Mouse (Mus musculus): ENCODE data around the gene Smdt1. TPM values are rescaled to one million over a fixed set of nuclear protein-coding genes. Genes with fewer than 3 reads are reported as not detected.

Gene Smdt1
- polyA plus RNA-seq, 1 experiment: 106 TPM

DNA sequence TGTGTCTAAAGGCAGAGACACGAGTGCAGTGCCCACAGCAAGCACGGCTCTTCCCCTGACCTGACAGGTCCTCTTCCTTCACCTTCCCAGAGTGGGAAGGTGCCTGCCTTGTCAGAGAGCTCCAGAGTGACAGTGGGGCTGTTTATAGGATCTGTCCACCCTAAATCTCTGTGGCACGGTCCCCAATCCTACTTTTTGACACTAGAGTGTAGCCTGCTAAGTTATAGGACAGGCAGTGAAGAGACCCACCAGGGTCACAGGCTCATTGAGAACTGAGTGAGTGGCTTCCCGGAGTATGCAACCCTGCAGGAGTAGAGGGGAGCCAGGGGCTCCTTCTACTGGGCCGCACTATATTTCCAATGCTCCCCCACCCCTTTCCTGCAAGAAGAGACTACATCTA lies 38.9 kb downstream of the Smdt1 start:
- TF ChIP-seq POLR2A (IDR thresholded peaks at IDR 0.05; ENCODE audit: low read depth, low read length): no peak
- no peak for TF ChIP-seq CTCF (IDR thresholded peaks at IDR 0.05; ENCODE audit: extremely low read depth, insufficient read depth, insufficient read length, insufficient replicate concordance)
- 84% methylated on average over 5 of the region's 5 CpGs for WGBS
- H3K27me3 ChIP-seq (ENCODE audit: control insufficient read depth, insufficient read depth, low read length): no peaks in the 10 kb centered on the region
- no peak for DNase-seq (ENCODE audit: low read depth in 1 of 2, low spot score in 2 of 2)
- H3K36me3 ChIP-seq (ENCODE audit: control insufficient read depth, insufficient read depth, low read length): no peaks in the 10 kb centered on the region
- 0 out of 2 replicates have a peak, but pooled peaks cover 3% of the 10 kb centered on the region for H3K4me1 ChIP-seq (ENCODE audit: control insufficient read depth, insufficient read depth, insufficient read length)
- no peak overlapping the region for H3K4me3 ChIP-seq (ENCODE audit: extremely low read depth, insufficient read depth, insufficient read length)
- H3K27ac ChIP-seq (ENCODE audit: insufficient read depth, low read length): no peak overlapping the region

- no peak for DNase-seq (ENCODE audit: low read depth in 1 of 2, low spot score in 2 of 2)
- no peaks in the 10 kb centered on the region for H3K27me3 ChIP-seq (ENCODE audit: control insufficient read depth, insufficient read depth, low read length)
- TF ChIP-seq CTCF (IDR thresholded peaks at IDR 0.05; ENCODE audit: extremely low read depth, insufficient read depth, insufficient read length, insufficient replicate concordance): no peak
- TF ChIP-seq POLR2A (IDR thresholded peaks at IDR 0.05; ENCODE audit: low read depth, low read length): no peak
- peak overlapping the region; percentile 52 for H3K27ac ChIP-seq (ENCODE audit: insufficient read depth, low read length)
- H3K36me3 ChIP-seq (ENCODE audit: control insufficient read depth, insufficient read depth, low read length): no peaks in the 10 kb centered on the region
- 0 out of 2 replicates have a peak, but pooled peaks cover 3% of the 10 kb centered on the region for H3K4me1 ChIP-seq (ENCODE audit: control insufficient read depth, insufficient read depth, insufficient read length)
- no peak overlapping the region for H3K4me3 ChIP-seq (ENCODE audit: extremely low read depth, insufficient read depth, insufficient read length)
- 75% methylated on average over 15 of the region's 15 CpGs for WGBS
Measured at GRCm38 (mm10) chr15:82378261-82379180, 39.8 kb downstream of the Smdt1 start.

GRCm38 (mm10) chr15:82379511-82379870 lies 40.7 kb downstream of the Smdt1 start:
- DNase-seq (ENCODE audit: low read depth in 1 of 2, low spot score in 2 of 2): no peak
- H3K4me3 ChIP-seq (ENCODE audit: extremely low read depth, insufficient read depth, insufficient read length): peak overlapping the region; percentile 73
- peak overlapping the region; percentile 80 for H3K27ac ChIP-seq (ENCODE audit: insufficient read depth, low read length)

DNA sequence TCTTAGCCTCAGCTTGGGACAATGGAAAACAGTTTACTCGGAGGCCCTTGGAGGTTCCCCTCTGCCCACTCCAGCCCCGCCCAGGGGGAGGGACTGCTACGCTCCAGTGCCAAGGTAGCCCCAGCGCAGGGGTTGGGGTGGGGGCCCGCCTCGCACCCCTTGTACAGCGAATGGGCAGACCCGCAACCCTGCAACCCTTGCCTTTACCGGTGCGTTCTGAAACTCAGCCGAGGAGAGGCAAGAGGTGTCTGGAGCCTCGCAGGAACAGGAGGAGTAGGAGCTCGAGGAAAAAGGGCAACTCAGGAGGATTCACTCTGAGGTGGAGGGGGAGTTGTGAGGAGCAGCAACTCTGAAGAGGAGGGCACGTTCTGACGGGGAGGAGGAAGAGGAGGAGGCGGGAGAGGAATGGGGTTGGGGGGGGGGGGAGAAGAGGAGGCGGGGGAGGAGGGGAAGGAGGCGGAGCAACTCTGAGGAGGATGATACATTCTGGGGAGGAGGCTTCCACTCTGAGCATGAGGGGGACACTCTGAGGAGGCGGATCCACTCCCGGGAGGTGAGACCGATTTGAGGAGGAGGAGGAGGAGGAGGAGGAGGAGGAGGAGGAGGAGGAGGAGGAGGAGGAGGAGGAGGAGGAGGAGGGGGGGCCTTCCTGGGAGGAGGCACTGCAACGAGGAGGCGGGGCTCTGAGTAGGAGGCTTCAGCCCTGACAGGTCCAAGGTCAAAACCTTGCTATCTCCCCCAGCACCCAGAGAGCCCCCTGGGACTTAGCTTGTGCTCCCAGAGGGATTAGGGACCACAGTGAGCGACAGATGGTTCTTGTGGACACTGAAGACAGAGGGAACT lies 41.3 kb downstream of the Smdt1 start, which contains the start of gene Cyp2d22:
Cyp2d22 (minus strand) TSS at position 390 of the 843 bp plus-strand sequence.
- peak in 1 of 2 experiments; percentile 41 for DNase-seq (ENCODE audit: low read depth in 1 of 2, low spot score in 2 of 2)
- Histone ChIP-seq H3K27me3 (ENCODE audit: control insufficient read depth, insufficient read depth, low read length) (no peaks in the 10 kb centered on the region), H3K4me1 (ENCODE audit: control insufficient read depth, insufficient read depth, insufficient read length) (0 out of 2 replicates have a peak, but pooled peaks cover 3% of the 10 kb centered on the region), H3K36me3 (ENCODE audit: control insufficient read depth, insufficient read depth, low read length) (no peaks in the 10 kb centered on the region), H3K4me3 (ENCODE audit: extremely low read depth, insufficient read depth, insufficient read length) (peak within 1 kb of the TSS; percentile 73), H3K27ac (ENCODE audit: insufficient read depth, low read length) (peak within 1 kb of the TSS; percentile 80)
- 4% methylated on average over 17 of the region's 24 CpGs for WGBS
- TF ChIP-seq POLR2A (IDR thresholded peaks at IDR 0.05; ENCODE audit: low read depth, low read length): no peak
- TF ChIP-seq CTCF (IDR thresholded peaks at IDR 0.05; ENCODE audit: extremely low read depth, insufficient read depth, insufficient read length, insufficient replicate concordance): no peak

More at GRCm38 (mm10) chr15:82379511-82379870, 40.7 kb downstream of the Smdt1 start:
- Histone ChIP-seq H3K27me3 (ENCODE audit: control insufficient read depth, insufficient read depth, low read length) (no peaks in the 10 kb centered on the region), H3K4me1 (ENCODE audit: control insufficient read depth, insufficient read depth, insufficient read length) (0 out of 2 replicates have a peak, but pooled peaks cover 3% of the 10 kb centered on the region), H3K36me3 (ENCODE audit: control insufficient read depth, insufficient read depth, low read length) (no peaks in the 10 kb centered on the region)
- WGBS: 55% methylated on average over 7 of the region's 7 CpGs
- TF ChIP-seq CTCF (IDR thresholded peaks at IDR 0.05; ENCODE audit: extremely low read depth, insufficient read depth, insufficient read length, insufficient replicate concordance) (no peak), POLR2A (IDR thresholded peaks at IDR 0.05; ENCODE audit: low read depth, low read length) (no peak)

- peak overlapping the region; percentile 22; the same call in 1 of the 2 replicates for H3K27ac ChIP-seq (ENCODE audit: insufficient read depth, low read length)
Measured at GRCm38 (mm10) chr15:82380714-82381062, 41.9 kb downstream of the Smdt1 start.

DNA sequence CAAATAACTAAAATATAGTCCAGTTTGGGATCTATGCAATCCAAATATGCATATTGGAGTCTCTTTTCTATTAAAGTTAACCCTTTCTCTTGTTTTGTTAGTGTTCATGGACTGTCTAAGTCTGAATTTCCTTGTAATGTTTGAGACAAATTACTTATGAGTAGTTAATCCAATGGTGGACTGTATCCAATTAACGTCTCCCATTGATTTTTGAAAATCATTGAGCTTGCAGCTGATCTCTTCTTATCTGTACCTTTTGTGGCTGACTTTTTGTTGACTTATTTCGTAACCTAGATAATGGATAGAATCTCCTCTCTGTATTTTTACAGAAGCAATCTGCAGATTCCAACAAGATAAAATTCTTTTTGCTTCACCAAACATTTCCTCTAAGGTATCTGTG lies 43.7 kb downstream of the Smdt1 start:
- DNase-seq (ENCODE audit: low read depth in 1 of 2, low spot score in 2 of 2): no peak
- H3K36me3 ChIP-seq (ENCODE audit: control insufficient read depth, insufficient read depth, low read length): no peaks in the 10 kb centered on the region
- no peak overlapping the region for H3K27ac ChIP-seq (ENCODE audit: insufficient read depth, low read length)
- 87% methylated on average over 2 of the region's 2 CpGs for WGBS
- no peak for TF ChIP-seq POLR2A (IDR thresholded peaks at IDR 0.05; ENCODE audit: low read depth, low read length)
- TF ChIP-seq CTCF (IDR thresholded peaks at IDR 0.05; ENCODE audit: extremely low read depth, insufficient read depth, insufficient read length, insufficient replicate concordance): no peak
- no peak overlapping the region for H3K4me3 ChIP-seq (ENCODE audit: extremely low read depth, insufficient read depth, insufficient read length)
- H3K27me3 ChIP-seq (ENCODE audit: control insufficient read depth, insufficient read depth, low read length): no peaks in the 10 kb centered on the region
- 0 out of 2 replicates have a peak, but pooled peaks cover 3% of the 10 kb centered on the region for H3K4me1 ChIP-seq (ENCODE audit: control insufficient read depth, insufficient read depth, insufficient read length)

More at GRCm38 (mm10) chr15:82380714-82381062, 41.9 kb downstream of the Smdt1 start:
- 0 out of 2 replicates have a peak, but pooled peaks cover 3% of the 10 kb centered on the region for H3K4me1 ChIP-seq (ENCODE audit: control insufficient read depth, insufficient read depth, insufficient read length)
- WGBS: 51% methylated on average over 7 of the region's 7 CpGs
- H3K36me3 ChIP-seq (ENCODE audit: control insufficient read depth, insufficient read depth, low read length): no peaks in the 10 kb centered on the region
- H3K4me3 ChIP-seq (ENCODE audit: extremely low read depth, insufficient read depth, insufficient read length): peak overlapping the region; percentile 73; the same call in 1 of the 2 replicates
- TF ChIP-seq CTCF (IDR thresholded peaks at IDR 0.05; ENCODE audit: extremely low read depth, insufficient read depth, insufficient read length, insufficient replicate concordance) (no peak), POLR2A (IDR thresholded peaks at IDR 0.05; ENCODE audit: low read depth, low read length) (no peak)
- no peaks in the 10 kb centered on the region for H3K27me3 ChIP-seq (ENCODE audit: control insufficient read depth, insufficient read depth, low read length)
- DNase-seq (ENCODE audit: low read depth in 1 of 2, low spot score in 2 of 2): no peak
